Mouse (Mus musculus) heart, embryonic 16.5 days (tissue): ENCODE results near the gene Prdm15. TPM values are rescaled to one million over a fixed set of nuclear protein-coding genes. Genes with fewer than 3 reads are reported as not detected.

Source experiments
- ATAC-seq: fragments of 200-750 bp; cut with Nextera tagmentation; replicated peaks from 2 replicates; pipeline ENCODE4 v1.8.0; 2017; ENCODE audit warnings: moderate number of reproducible peaks; ENCODE audit not compliant: insufficient read depth, low FRiP score; ENCODE audit errors: extremely low read depth
- H3K27ac ChIP-seq: fragments of 300-500 bp; sonication (generic); 2 replicates; pipeline ENCODE4 v1.5.1; 2014; ENCODE audit warnings: mild to moderate bottlenecking, low read length, control low read depth, moderate library complexity
- H3K27me3 ChIP-seq: fragments of 300-500 bp; sonication (generic); 2 replicates; pipeline ENCODE4 v1.6.1; 2014; ENCODE audit warnings: low read length, mixed read lengths; ENCODE audit not compliant: control insufficient read depth, insufficient read depth
- H3K36me3 ChIP-seq: fragments of 300-500 bp; sonication (generic); 2 replicates; pipeline ENCODE4 v1.6.1; 2014; ENCODE audit not compliant: control insufficient read depth, insufficient read depth
- H3K4me1 ChIP-seq: fragments of 300-500 bp; sonication (generic); 2 replicates; pipeline ENCODE4 v1.6.1; 2014; ENCODE audit warnings: low read length, mixed read lengths; ENCODE audit not compliant: control insufficient read depth, insufficient read depth
- H3K4me2 ChIP-seq: fragments of 300-500 bp; sonication (generic); 2 replicates; pipeline ENCODE4 v1.6.1; 2014; ENCODE audit warnings: low read depth, mild to moderate bottlenecking, control low read depth, low read length
- H3K4me3 ChIP-seq: fragments of 300-500 bp; sonication (generic); 2 replicates; pipeline ENCODE4 v1.5.1; 2014; ENCODE audit warnings: mild to moderate bottlenecking, control low read depth, low read length
- H3K9ac ChIP-seq: fragments of 300-500 bp; sonication (generic); 2 replicates; pipeline ENCODE4 v1.6.1; 2014; ENCODE audit warnings: low read length, control low read depth
- H3K9me3 ChIP-seq: fragments of 300-500 bp; sonication (generic); replicated peaks from 2 replicates; pipeline ENCODE4 v1.6.1; 2016; ENCODE audit warnings: low read length; ENCODE audit not compliant: control insufficient read depth
- WGBS: fragments of 180-500 bp; shearing (Covaris S2); extraction: QIAGEN DNeasy Blood & Tissue Kit; methylation state at CpG from one replicate; pipeline ENCODE4 v1.1.7; 2014; 5-methylcytosine and 5-hydroxymethylcytosine counted together
- polyA plus RNA-seq: library from polyadenylated mRNA; unstranded; fragments of >200 nt; fragmentation: Nextera tagmentation; extraction: Ambion mirVana; gene quantifications from 2 replicates; pipeline ENCODE4 v1.2.1, GENCODE M21; 2015

Gene Prdm15
- polyA plus RNA-seq, 1 experiment from 2014 or later = 7.0 TPM

DNA sequence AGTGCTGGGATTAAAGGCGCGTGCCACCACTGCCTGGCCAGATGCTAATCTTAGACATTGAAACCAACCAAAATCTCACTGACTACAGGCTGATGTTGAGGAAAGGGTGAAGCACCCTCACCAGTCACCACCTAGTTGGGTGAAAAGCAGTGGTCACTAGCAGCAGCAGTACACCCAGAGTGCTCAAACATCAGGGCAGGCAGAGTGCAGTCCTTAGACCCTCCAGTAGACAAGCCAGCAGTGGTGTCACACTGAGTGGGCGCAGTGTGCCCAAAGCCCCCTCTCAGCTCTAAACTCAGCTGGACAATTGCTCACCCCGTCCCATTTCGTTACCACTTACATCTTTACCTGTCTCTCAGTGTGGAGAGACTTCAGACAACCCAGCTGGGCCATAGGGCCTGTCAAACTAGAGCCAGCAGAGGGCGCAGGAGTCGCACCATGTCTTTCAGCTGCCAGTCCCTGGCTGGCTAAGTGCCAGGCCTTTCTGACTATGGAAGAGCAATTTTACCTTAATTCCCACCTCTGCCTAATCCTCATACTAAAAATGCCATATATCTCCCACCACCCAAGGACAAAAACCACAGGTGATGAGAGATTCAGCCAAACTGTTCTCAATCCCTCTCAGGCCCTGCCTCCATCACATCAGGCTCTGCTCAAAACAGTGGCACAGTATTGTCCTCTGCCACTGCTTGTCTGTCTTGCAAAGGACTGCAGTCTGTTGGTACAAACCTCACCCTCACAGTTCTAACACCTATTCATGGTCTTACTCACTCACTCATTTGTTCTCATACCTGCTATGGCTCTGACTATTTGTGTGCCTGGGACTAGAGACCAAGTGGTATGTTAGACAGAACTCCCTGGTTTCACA lies 46.7 kb downstream of the Prdm15 start:
- H3K36me3 ChIP-seq = peaks cover 46% of the 10 kb centered on the region
- no peak overlapping the region for H3K9ac ChIP-seq
- WGBS = 73% methylated on average over 7 of the region's 7 CpGs
- H3K4me3 ChIP-seq = no peak overlapping the region
- no peak overlapping the region for H3K4me2 ChIP-seq
- no peaks in the 10 kb centered on the region for H3K4me1 ChIP-seq
- no peak; the same call in none of the 2 replicates for ATAC-seq
- no peak overlapping the region for H3K27ac ChIP-seq
- no peaks in the 10 kb centered on the region for H3K27me3 ChIP-seq
- no peaks in the 10 kb centered on the region for H3K9me3 ChIP-seq

DNA sequence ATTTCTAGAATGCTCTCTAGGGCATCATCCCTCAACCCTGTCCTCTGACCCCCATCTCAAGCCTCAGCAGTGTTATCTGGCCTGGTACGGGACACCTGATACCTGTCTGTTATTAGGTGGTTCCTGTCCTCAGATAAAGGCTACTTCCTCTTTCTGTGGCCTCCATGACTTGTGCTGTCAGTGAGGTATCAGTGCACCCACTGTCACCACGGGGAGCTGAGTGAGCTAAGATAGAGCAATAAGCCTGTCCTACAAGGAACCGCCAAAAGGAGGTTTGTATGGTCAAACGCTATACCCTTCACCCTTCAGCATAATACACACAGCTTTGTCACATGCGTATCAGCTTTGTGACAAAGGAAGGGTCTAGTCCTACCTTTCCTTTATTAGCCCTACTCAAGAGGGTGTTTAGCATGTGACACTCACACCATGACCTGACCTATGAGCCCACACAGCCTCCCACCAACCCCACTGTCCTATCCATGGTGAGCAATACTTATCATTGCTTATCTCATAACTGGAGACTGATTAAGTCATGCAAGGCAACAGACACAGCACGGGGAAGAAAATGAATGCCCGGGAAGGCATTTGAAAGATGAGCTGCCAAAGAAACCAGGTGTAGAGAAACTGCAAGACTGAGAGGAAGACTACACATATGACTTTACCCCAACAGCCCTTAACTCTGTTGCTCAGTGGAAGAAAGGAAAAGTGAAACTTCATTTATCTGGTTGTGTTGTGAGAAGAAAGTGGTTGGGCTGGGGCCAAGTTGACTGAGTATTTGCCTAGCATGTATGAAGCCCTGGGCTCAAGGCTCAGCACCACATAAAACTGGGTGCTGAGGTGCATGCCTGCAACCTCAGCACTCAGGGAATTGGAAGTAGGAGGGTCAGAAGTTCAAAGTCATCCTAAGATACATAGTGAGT lies 53.4 kb downstream of the Prdm15 start:
- no peak for ATAC-seq
- no peaks in the 10 kb centered on the region for H3K4me1 ChIP-seq
- H3K27ac ChIP-seq = no peak overlapping the region
- no peaks in the 10 kb centered on the region for H3K9me3 ChIP-seq
- WGBS = 78% methylated on average over 7 of the region's 7 CpGs
- H3K9ac ChIP-seq = no peak overlapping the region
- H3K36me3 ChIP-seq = peaks cover 46% of the 10 kb centered on the region
- no peak overlapping the region for H3K4me3 ChIP-seq
- no peaks in the 10 kb centered on the region for H3K27me3 ChIP-seq
- H3K4me2 ChIP-seq = no peak overlapping the region

DNA sequence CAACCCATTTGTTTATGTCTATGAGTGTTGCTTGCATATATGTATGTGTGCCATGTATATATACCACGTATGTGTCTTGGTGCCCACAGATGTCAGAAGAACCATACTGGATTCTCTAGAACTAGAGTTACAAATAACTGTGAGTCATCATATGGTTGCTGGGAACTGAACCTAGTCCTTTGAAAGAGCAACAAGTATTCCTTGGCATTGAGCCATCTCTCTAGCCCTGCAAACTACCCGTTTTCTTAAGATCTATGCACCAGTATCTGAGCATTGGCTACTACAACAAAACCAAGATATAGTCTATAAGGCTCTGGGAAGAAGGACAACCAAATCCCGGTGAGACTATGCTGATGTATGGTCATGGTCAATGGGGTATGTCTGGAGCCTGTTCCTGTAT lies 54.4 kb downstream of the Prdm15 start:
- H3K36me3 ChIP-seq = peaks cover 48% of the 10 kb centered on the region
- 78% methylated on average over 3 of the region's 3 CpGs for WGBS

GRCm38 (mm10) chr16:97794256-97794655 lies 57.4 kb downstream of the Prdm15 start:
- peaks cover 42% of the 10 kb centered on the region for H3K36me3 ChIP-seq
- WGBS = 90% methylated on average over 6 of the region's 6 CpGs
- no peak for ATAC-seq

More for the DNA sequence above, 54.4 kb downstream of the Prdm15 start:
- Histone ChIP-seq H3K27ac (no peak overlapping the region), H3K9ac (no peak overlapping the region), H3K4me2 (no peak overlapping the region), H3K9me3 (no peaks in the 10 kb centered on the region), H3K4me1 (no peaks in the 10 kb centered on the region), H3K27me3 (no peaks in the 10 kb centered on the region), H3K4me3 (no peak overlapping the region)
- no peak for ATAC-seq

DNA sequence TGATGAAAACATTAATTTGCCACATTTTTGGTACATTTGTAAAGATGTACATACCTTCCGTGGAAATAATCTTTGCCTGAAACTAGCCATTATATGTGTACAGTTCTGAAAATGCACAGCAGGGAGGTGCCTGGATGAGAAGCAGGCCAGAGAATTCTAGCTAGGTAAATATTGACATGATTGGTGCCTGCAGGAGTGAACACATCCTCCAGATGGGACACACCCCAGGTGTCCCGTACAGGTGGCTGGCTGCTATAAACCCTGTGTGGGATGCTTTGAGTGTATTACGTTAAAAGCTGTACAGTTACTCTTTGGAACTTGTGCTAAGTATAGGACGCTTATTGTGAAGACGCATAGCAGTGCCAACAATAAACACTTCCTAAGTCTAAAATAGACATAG lies 68.6 kb downstream of the Prdm15 start:
- H3K36me3 ChIP-seq = no peaks in the 10 kb centered on the region
- no peak overlapping the region for H3K27ac ChIP-seq
- no peaks in the 10 kb centered on the region for H3K9me3 ChIP-seq
- no peak overlapping the region for H3K4me3 ChIP-seq
- H3K4me2 ChIP-seq = no peak overlapping the region
- no peaks in the 10 kb centered on the region for H3K27me3 ChIP-seq
- ATAC-seq = no peak
- H3K9ac ChIP-seq = no peak overlapping the region
- WGBS = 76% methylated on average over 5 of the region's 5 CpGs
- no peaks in the 10 kb centered on the region; the same call in 1 of the 2 replicates for H3K4me1 ChIP-seq

More at GRCm38 (mm10) chr16:97794256-97794655, 57.4 kb downstream of the Prdm15 start:
- no peak overlapping the region for H3K4me3 ChIP-seq
- H3K9me3 ChIP-seq = no peaks in the 10 kb centered on the region
- H3K9ac ChIP-seq = no peak overlapping the region
- no peak overlapping the region for H3K27ac ChIP-seq
- no peaks in the 10 kb centered on the region for H3K27me3 ChIP-seq
- no peaks in the 10 kb centered on the region for H3K4me1 ChIP-seq
- H3K4me2 ChIP-seq = no peak overlapping the region

GRCm38 (mm10) chr16:97778353-97779025 lies 73.2 kb downstream of the Prdm15 start:
- Histone ChIP-seq H3K9ac (peak overlapping the region; percentile 52; the same call in 1 of the 2 replicates), H3K4me1 (no peaks in the 10 kb centered on the region), H3K9me3 (no peaks in the 10 kb centered on the region), H3K36me3 (no peaks in the 10 kb centered on the region), H3K27ac (no peak overlapping the region), H3K27me3 (no peaks in the 10 kb centered on the region), H3K4me2 (peak overlapping the region; percentile 53), H3K4me3 (peak overlapping the region; percentile 24)
- WGBS = 31% methylated on average over 15 of the region's 15 CpGs
- peak; percentile 70 for ATAC-seq

- 25% methylated on average over 3 of the region's 3 CpGs for WGBS
Measured at GRCm38 (mm10) chr16:97766501-97766900, 85.1 kb downstream of the Prdm15 start.

DNA sequence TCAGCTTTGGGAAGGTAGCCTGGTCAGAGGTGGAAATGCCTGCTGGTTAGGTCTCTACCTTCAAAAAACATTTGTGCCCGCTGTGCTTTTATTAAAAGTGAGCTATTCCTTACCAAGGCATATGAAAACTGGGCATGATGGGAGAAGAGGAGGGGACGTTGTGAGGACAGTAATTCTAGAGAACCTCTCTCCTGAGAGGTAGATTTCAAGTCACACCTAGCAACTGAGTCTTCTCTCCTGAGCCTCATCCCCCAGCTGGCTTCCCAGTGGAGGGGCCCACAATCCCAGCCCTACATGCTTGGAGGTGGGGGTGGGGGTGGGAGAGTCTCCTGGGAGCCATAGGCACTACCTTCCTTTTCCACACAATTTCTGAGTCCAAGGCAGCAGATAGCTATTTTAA lies 87.0 kb downstream of the Prdm15 start:
- H3K4me2 ChIP-seq = no peak overlapping the region
- H3K9ac ChIP-seq = no peak overlapping the region
- ATAC-seq = no peak
- H3K9me3 ChIP-seq = no peaks in the 10 kb centered on the region
- peaks cover 8% of the 10 kb centered on the region for H3K4me1 ChIP-seq
- H3K36me3 ChIP-seq = no peaks in the 10 kb centered on the region
- peaks cover 26% of the 10 kb centered on the region for H3K27me3 ChIP-seq
- H3K4me3 ChIP-seq = no peak overlapping the region
- no peak overlapping the region for H3K27ac ChIP-seq
- 69% methylated on average over 2 of the region's 2 CpGs for WGBS

More at GRCm38 (mm10) chr16:97766501-97766900, 85.1 kb downstream of the Prdm15 start:
- Histone ChIP-seq H3K9ac (no peak overlapping the region), H3K4me2 (no peak overlapping the region), H3K9me3 (no peaks in the 10 kb centered on the region), H3K27me3 (peaks cover 25% of the 10 kb centered on the region), H3K27ac (no peak overlapping the region), H3K36me3 (no peaks in the 10 kb centered on the region), H3K4me1 (peaks cover 4% of the 10 kb centered on the region), H3K4me3 (no peak overlapping the region)
- no peak for ATAC-seq
